Mouse (Mus musculus) liver, embryonic 16.5 days (tissue): ENCODE data around the gene Mtmr10. TPM values are rescaled to one million over a fixed set of nuclear protein-coding genes. Genes with fewer than 3 reads are reported as not detected.

Experiments used
- ATAC-seq: fragments of 200-750 bp; cut with Nextera tagmentation; 2 replicates; pipeline ENCODE4 v1.8.0; 2017; ENCODE audit warnings: low read depth, mild to moderate bottlenecking, moderate number of reproducible peaks, moderate library complexity
- H3K27ac ChIP-seq: fragments of 300-500 bp; sonication (generic); 2 replicates; pipeline ENCODE4 v1.5.1; 2014; ENCODE audit warnings: mild to moderate bottlenecking, low read length
- H3K27me3 ChIP-seq: fragments of 300-500 bp; sonication (generic); 2 replicates; pipeline ENCODE4 v1.6.1; 2014; ENCODE audit warnings: low read depth, low read length, mixed read lengths; ENCODE audit not compliant: control insufficient read depth, insufficient read depth
- H3K36me3 ChIP-seq: fragments of 300-500 bp; sonication (generic); 2 replicates; pipeline ENCODE4 v1.6.1; 2014; ENCODE audit warnings: mild to moderate bottlenecking; ENCODE audit not compliant: control insufficient read depth, insufficient read depth
- H3K4me1 ChIP-seq: fragments of 300-500 bp; sonication (generic); 2 replicates; pipeline ENCODE4 v1.6.1; 2014; ENCODE audit warnings: low read depth, low read length, mixed read lengths; ENCODE audit not compliant: control insufficient read depth
- H3K4me2 ChIP-seq: fragments of 300-500 bp; sonication (generic); 2 replicates; pipeline ENCODE4 v1.6.1; 2014; ENCODE audit warnings: low read depth, low read length, mixed read lengths
- H3K4me3 ChIP-seq: fragments of 300-500 bp; sonication (generic); 2 replicates; pipeline ENCODE4 v1.5.1; 2014; ENCODE audit warnings: low read depth, mild to moderate bottlenecking, low read length
- H3K9ac ChIP-seq: fragments of 300-500 bp; sonication (generic); 2 replicates; pipeline ENCODE4 v1.6.1; 2014; ENCODE audit warnings: low read depth, low read length
- H3K9me3 ChIP-seq: fragments of 300-500 bp; sonication (generic); replicated peaks from 2 replicates; pipeline ENCODE4 v1.6.1; 2016; ENCODE audit warnings: low read length; ENCODE audit not compliant: control insufficient read depth
- WGBS: fragments of 180-500 bp; shearing (Covaris S2); extraction: QIAGEN DNeasy Blood & Tissue Kit; methylation state at CpG from one replicate; pipeline ENCODE4 v1.1.7; 2014; ENCODE audit not compliant: insufficient replicate concordance; 5-methylcytosine and 5-hydroxymethylcytosine counted together
- microRNA-seq: library from miRNA; unstranded; fragments of <30 nt; microRNA quantifications from one replicate; pipeline ENCODE4, GENCODE M21; 2016
- polyA plus RNA-seq: library from polyadenylated mRNA; unstranded; fragments of >200 nt; fragmentation: Nextera tagmentation; extraction: Ambion mirVana; gene quantifications from 2 replicates; pipeline ENCODE4 v1.2.1, GENCODE M21; 2015

Gene Mtmr10
- polyA plus RNA-seq, 1 experiment from 2014 or later = 5.7 TPM

DNA sequence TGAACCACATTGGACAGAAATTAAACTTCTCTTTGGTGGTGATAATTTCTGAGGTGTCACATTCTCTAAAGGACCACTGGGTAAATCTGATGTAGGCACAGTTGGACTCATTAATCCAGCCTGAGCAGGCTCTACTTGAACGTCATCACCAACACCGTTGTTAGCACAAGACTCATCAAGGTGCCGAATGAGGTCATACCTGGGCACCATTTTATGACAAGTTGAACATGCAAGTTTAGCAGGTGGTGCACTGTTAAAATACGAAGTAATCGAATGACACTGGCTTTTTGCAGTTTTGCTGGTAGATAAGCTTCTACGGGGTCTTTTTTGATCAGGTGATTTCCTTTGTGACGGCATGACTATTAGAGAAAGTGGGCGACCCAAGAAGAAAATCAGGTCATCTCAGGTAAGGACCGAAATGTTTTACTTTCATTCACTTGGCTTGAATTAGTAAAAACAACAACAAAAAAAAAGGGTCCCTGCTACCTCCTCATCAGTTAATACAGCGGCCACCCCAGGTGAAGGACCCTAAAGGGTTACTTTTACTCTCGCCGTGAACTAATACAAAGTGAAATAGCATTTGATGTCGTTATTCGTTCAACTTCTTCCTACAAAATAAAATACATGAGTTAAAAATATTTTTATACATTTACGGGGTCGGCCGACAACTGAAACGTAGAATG, 85.8 kb downstream of the Mtmr10 start:
- Histone ChIP-seq H3K27me3 (no peaks in the 10 kb centered on the region), H3K9me3 (no peaks in the 10 kb centered on the region), H3K36me3 (peaks cover 20% of the 10 kb centered on the region), H3K4me1 (peaks cover 4% of the 10 kb centered on the region), H3K4me3 (peak overlapping the region; percentile 83), H3K4me2 (peak overlapping the region; percentile 76), H3K27ac (peak overlapping the region; percentile 91), H3K9ac (peak overlapping the region; percentile 79)
- 9% methylated on average over 18 of the region's 18 CpGs for WGBS
- peak; percentile 10; the same call in 1 of the 2 replicates for ATAC-seq

DNA sequence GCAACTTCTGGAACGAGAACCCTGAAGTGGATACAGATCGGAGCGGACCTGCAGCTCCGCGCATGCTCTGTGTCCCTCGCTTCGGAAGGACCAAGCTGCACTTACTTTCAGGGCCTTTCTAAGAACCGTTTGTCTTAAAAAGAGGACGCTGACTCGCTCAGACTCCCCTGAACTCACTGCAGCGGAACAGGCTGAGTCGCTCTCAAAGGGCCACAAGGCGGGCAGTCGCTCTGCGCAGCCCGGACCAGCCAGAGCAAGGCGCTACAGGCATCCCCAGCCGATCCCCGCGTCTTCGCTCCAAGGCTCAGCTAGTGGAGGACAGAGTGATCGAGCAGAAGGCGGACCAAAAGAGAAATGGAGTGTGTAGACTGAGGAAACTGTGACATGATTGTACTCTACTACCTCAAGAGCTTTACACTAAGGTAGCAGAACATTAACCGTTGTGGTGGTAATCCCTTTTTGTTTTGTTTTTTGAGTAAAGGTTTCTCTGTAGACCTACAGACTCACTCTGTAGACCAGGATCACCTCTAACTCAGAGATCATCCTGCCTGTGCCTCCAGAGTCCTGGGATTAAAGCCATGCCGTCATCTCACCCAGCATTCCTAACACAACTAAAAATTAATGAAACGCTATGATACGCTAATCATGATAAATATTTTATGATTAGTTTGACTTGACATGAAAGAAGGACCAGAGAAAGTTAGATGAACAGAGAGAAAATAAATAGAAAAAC, 86.5 kb downstream of the Mtmr10 start, which contains the start of gene Fan1:
TSS of gene Fan1 (minus strand) at position 266 of the 733 bp plus-strand sequence.
- Histone ChIP-seq H3K36me3 (peaks cover 25% of the 10 kb centered on the region), H3K27ac (peak within 1 kb of the TSS; percentile 91), H3K4me2 (peak within 1 kb of the TSS; percentile 76), H3K4me1 (peaks cover 4% of the 10 kb centered on the region), H3K4me3 (peak within 1 kb of the TSS; percentile 83), H3K9me3 (no peaks in the 10 kb centered on the region), H3K9ac (peak within 1 kb of the TSS; percentile 79), H3K27me3 (no peaks in the 10 kb centered on the region)
- peak; percentile 95 for ATAC-seq
- 5% methylated on average over 27 of the region's 27 CpGs for WGBS

Small RNAs within 50 kb of the gene (microRNA-seq; reads per million reads assigned to microRNA genes)
- gene Mir6416 = not detected

Other genes with a start within 250 kb of the Mtmr10 start
- not detected in 2 replicates for gene Trpm1, start 133.8 kb upstream of the Mtmr10 start, polyA plus RNA-seq
- gene Fan1, start 86.4 kb downstream of the Mtmr10 start, polyA plus RNA-seq = 1.3 and 1.5 TPM in 2 replicates
- gene Mphosph10, start 104.6 kb downstream of the Mtmr10 start, polyA plus RNA-seq = 15.1 and 16.6 TPM in 2 replicates
- 51.3 and 56.6 TPM in 2 replicates for gene Mcee, start 105.0 kb downstream of the Mtmr10 start, polyA plus RNA-seq
- gene Apba2, start 214.1 kb downstream of the Mtmr10 start, polyA plus RNA-seq = 0.12 and 0.20 TPM in 2 replicates